Mouse (Mus musculus) cerebellum, postnatal 25 days (tissue): ENCODE measurements around the gene Lin7a.
A peak's percentile ranks its signal among the peaks of the same experiment; 100 is the strongest.

Experiments used
- DNase-seq, 2 experiments: peaks; one replicate each; pipeline ENCODE4 v3.0.0; 2021; ENCODE audit warnings: mixed read lengths in 2 of 2

Gene Lin7a

GRCm38 (mm10) chr10:107271321-107272130 is at the start of gene Lin7a:
TSS of gene Lin7a (plus strand) at chr10:107271686.
- DNase-seq, result peak; percentile 84 to 85

- DNase-seq, result no peak
Observed at GRCm38 (mm10) chr10:107221726-107222125, 49.8 kb upstream of the Lin7a start.

GRCm38 (mm10) chr10:107222406-107223185 is 48.9 kb upstream of the Lin7a start:
- DNase-seq, result no peak

GRCm38 (mm10) chr10:107223186-107223440 is 48.4 kb upstream of the Lin7a start:
- no peak for DNase-seq

- no peak for DNase-seq
Observed at GRCm38 (mm10) chr10:107223821-107224220, 47.7 kb upstream of the Lin7a start.

- no peak for DNase-seq
Observed at GRCm38 (mm10) chr10:107224596-107225330, 46.7 kb upstream of the Lin7a start.

GRCm38 (mm10) chr10:107225331-107225835 is 46.1 kb upstream of the Lin7a start:
- no peak for DNase-seq

GRCm38 (mm10) chr10:107225871-107226270 is 45.6 kb upstream of the Lin7a start:
- DNase-seq, result no peak

- DNase-seq, result no peak
Observed at GRCm38 (mm10) chr10:107227901-107228300, 43.6 kb upstream of the Lin7a start.

- DNase-seq, result no peak
Observed at GRCm38 (mm10) chr10:107228776-107229175, 42.7 kb upstream of the Lin7a start.

- no peak for DNase-seq
Observed at GRCm38 (mm10) chr10:107229416-107229815, 42.1 kb upstream of the Lin7a start.

GRCm38 (mm10) chr10:107230081-107230850 is 41.2 kb upstream of the Lin7a start:
- DNase-seq, result no peak

GRCm38 (mm10) chr10:107230851-107231130 is 40.7 kb upstream of the Lin7a start:
- DNase-seq, result no peak

GRCm38 (mm10) chr10:107231421-107232010 is 40.0 kb upstream of the Lin7a start:
- DNase-seq, result no peak

- DNase-seq, result no peak
Observed at GRCm38 (mm10) chr10:107232491-107233110, 38.9 kb upstream of the Lin7a start.

GRCm38 (mm10) chr10:107233221-107233620 is 38.3 kb upstream of the Lin7a start:
- no peak for DNase-seq

GRCm38 (mm10) chr10:107233825-107234224 is 37.7 kb upstream of the Lin7a start:
- no peak for DNase-seq

- DNase-seq, result no peak
Observed at GRCm38 (mm10) chr10:107234421-107235400, 36.8 kb upstream of the Lin7a start.

GRCm38 (mm10) chr10:107235496-107235895 is 36.0 kb upstream of the Lin7a start:
- no peak for DNase-seq

GRCm38 (mm10) chr10:107236211-107236610 is 35.3 kb upstream of the Lin7a start:
- no peak for DNase-seq

GRCm38 (mm10) chr10:107237076-107237475 is 34.4 kb upstream of the Lin7a start:
- no peak for DNase-seq
